Mouse (Mus musculus) heart, adult 2 months (tissue): ENCODE results near the gene 5730455P16Rik.

ENCODE experiments used
- CTCF ChIP-seq: fragments of 200-600 bp; IDR thresholded peaks from 2 replicates; pipeline ENCODE4 v1.8.1; 2022; ENCODE audit warnings: antibody characterized with exemption, mild to moderate bottlenecking, moderate library complexity
- EP300 ChIP-seq: fragments of 200-500 bp; IDR thresholded peaks from 2 replicates; pipeline ENCODE4 v1.6.1; 2011; ENCODE audit warnings: low read depth, low read length, control low read depth; ENCODE audit not compliant: insufficient read depth
- POLR2A ChIP-seq: fragments of 200-500 bp; IDR thresholded peaks from 2 replicates; pipeline ENCODE4 v1.6.1; 2011; ENCODE audit warnings: mild to moderate bottlenecking, low read depth, low read length, control low read depth; ENCODE audit not compliant: insufficient read depth

DNA sequence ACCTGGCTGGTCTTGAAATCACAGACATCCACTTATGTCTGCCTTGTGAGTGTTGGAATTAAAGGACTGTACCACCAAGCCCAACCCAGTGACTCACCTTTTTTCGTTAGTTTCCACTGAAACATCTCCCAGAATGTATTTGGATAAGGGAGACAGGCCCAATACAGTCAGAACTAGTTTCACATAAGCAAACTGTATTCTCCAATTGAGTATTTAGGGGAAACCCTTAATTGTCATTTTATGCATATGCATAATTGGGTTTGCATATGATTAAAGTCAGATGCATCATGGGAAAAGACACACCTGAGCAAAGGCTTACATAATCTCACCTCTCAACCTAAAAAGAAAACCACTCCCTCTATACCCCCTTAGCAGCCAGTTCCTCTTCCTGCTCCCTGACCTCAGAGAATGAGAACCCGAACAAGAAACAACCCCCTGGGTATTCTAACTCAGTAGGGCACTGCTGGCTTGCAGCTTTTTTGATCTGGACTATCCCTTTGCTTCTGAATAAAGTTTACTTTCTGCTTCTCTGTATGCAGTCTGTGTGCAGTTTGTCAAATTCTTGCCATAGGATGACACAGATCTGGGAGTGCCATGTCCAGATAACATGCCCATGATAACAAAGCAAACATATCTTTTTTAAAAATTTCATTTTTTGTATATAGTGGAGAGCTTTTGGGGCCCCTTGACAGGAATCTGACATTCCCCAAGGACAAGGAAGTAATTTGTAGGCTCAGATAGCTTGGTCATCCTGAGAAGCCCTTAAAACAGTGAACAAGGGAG is 42.6 kb upstream of the 5730455P16Rik start:
- TF ChIP-seq POLR2A (no peak), EP300 (no peak), CTCF (no peak)
